Mouse (Mus musculus): Measurements from ENCODE around the gene Tex33. TPM values are rescaled to one million over a fixed set of nuclear protein-coding genes. Genes with fewer than 3 reads are reported as not detected.

Tex33 gene
- polyA plus RNA-seq, 1 experiment from 2014 or later = not detected

Small RNA genes lying within 50 kb of the gene (microRNA-seq; reads per million reads assigned to microRNA genes)
- gene Mir7676-2 = not detected

Other genes with a start within 250 kb of the Tex33 start
- gene Ift27, start 221.8 kb downstream of the Tex33 start, polyA plus RNA-seq (2016; fragmentation: Nextera tagmentation; extraction: Ambion mirVana) = 49.0 and 60.4 TPM in 2 replicates
- gene Pvalb, start 189.5 kb downstream of the Tex33 start, polyA plus RNA-seq (2016; fragmentation: Nextera tagmentation; extraction: Ambion mirVana) = 0.30 and 1.3 TPM in 2 replicates
- gene Ncf4, start 151.1 kb downstream of the Tex33 start, polyA plus RNA-seq (2016; fragmentation: Nextera tagmentation; extraction: Ambion mirVana) = 7.5 and 12.3 TPM in 2 replicates
- 0.75 and 1.5 TPM in 2 replicates for gene Csf2rb2, start 90.2 kb downstream of the Tex33 start, polyA plus RNA-seq (2016; fragmentation: Nextera tagmentation; extraction: Ambion mirVana)
- 8.2 and 9.3 TPM in 2 replicates for gene Csf2rb, start 70.2 kb downstream of the Tex33 start, polyA plus RNA-seq (2016; fragmentation: Nextera tagmentation; extraction: Ambion mirVana)
- 9.5 and 25.6 TPM in 2 replicates for gene Tst, start 10.0 kb upstream of the Tex33 start, polyA plus RNA-seq (2016; fragmentation: Nextera tagmentation; extraction: Ambion mirVana)
- gene Mpst, start 10.5 kb upstream of the Tex33 start, polyA plus RNA-seq (2016; fragmentation: Nextera tagmentation; extraction: Ambion mirVana) = 0.75 and 1.4 TPM in 2 replicates
- gene Kctd17, start 32.7 kb upstream of the Tex33 start, polyA plus RNA-seq (2016; fragmentation: Nextera tagmentation; extraction: Ambion mirVana) = 23.0 and 30.3 TPM in 2 replicates
- gene Tmprss6, start 72.7 kb upstream of the Tex33 start, polyA plus RNA-seq (2016; fragmentation: Nextera tagmentation; extraction: Ambion mirVana) = 0.06 and 1.7 TPM in 2 replicates
- not detected in 2 replicates for gene Il2rb, start 99.4 kb upstream of the Tex33 start, polyA plus RNA-seq (2016; fragmentation: Nextera tagmentation; extraction: Ambion mirVana)
- gene C1qtnf6, start 135.5 kb upstream of the Tex33 start, polyA plus RNA-seq (2016; fragmentation: Nextera tagmentation; extraction: Ambion mirVana) = 19.0 and 28.4 TPM in 2 replicates
- 0.12 TPM in 1 of 2 replicates, not detected in the other for gene Sstr3, start 148.8 kb upstream of the Tex33 start, polyA plus RNA-seq (2016; fragmentation: Nextera tagmentation; extraction: Ambion mirVana)
- gene Rac2, start 176.9 kb upstream of the Tex33 start, polyA plus RNA-seq (2016; fragmentation: Nextera tagmentation; extraction: Ambion mirVana) = 5.9 and 13.0 TPM in 2 replicates
- 2.3 and 5.0 TPM in 2 replicates for gene Cyth4, start 201.1 kb upstream of the Tex33 start, polyA plus RNA-seq (2016; fragmentation: Nextera tagmentation; extraction: Ambion mirVana)

All from heart, embryonic 10.5 days (tissue).